Mouse (Mus musculus): ENCODE measurements at regions not wholly inside any gene's neighbourhood (a gene's known extent, or its start where the extent isn't known, plus 50 kb on each side); places are given as distances from the start of the nearest gene placed in this dataset.

DNA sequence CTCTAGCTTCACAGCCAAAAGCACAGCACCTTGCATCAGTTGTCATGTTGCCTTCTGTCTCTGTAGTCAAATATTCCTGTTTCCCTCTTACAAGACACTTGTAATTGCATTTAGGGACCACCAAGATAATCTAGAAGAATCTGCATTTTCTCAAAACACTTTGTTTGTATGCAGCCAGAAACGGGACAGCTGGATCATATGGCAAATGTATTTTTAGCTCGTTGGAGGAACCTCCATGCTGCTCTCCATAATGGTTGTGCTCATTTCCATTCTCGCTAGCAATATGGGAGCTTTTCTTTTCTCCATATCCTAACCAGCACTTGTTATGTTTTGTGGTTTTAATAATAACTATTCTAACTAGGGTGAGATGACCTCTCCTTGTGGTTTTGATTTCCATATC, 313.3 kb upstream of the Vrk2 start:
- no peak for ATAC-seq (ENCODE audit: insufficient number of reproducible peaks, low FRiP score, low TSS enrichment)

DNA sequence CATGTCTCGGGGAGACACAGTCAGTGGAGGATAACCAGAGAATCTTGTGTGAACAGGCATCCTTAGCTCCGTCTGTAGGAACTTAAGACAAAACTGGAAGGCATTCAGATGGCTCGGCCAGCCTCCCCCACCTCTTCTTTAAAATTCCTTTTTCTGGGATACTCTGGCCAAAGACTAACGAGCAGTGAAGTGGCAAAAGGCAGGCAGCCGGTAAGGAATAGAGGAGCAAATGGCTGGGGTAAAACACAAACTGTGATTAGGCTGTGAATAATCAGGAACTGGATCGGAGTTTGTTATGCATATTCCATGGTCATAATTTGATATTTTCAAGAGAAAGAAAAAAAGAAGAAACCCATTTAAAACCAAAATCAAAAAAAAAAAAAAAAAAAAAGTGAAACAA, 287.8 kb upstream of the Vrk2 start:
- ATAC-seq (ENCODE audit: insufficient number of reproducible peaks, low FRiP score, low TSS enrichment): no peak
